Mouse (Mus musculus) embryo, embryonic 10 days (tissue): ENCODE measurements around the gene Tmem121.
A peak's percentile ranks its signal among the peaks of the same experiment; 100 is the strongest.

Experiments used
- DNase-seq: peaks from one replicate; pipeline ENCODE4 v3.0.0-alpha.2; 2015; ENCODE audit warnings: low spot score

Tmem121 gene

GRCm38 (mm10) chr12:113185442-113186291 is at the start of gene Tmem121:
Gene Tmem121, plus strand, starts transcription at chr12:113185930.
- DNase-seq: peak; percentile 58

GRCm38 (mm10) chr12:113136492-113137020 is 49.2 kb upstream of the Tmem121 start:
- DNase-seq: no peak

GRCm38 (mm10) chr12:113137260-113138213 is 48.2 kb upstream of the Tmem121 start:
- no peak for DNase-seq

- no peak for DNase-seq
Observed at GRCm38 (mm10) chr12:113138291-113138690, 47.4 kb upstream of the Tmem121 start.

GRCm38 (mm10) chr12:113138901-113139864 is 46.5 kb upstream of the Tmem121 start:
- no peak for DNase-seq

GRCm38 (mm10) chr12:113139908-113140615 is 45.7 kb upstream of the Tmem121 start, which contains the start of gene Crip2:
Gene Crip2, plus strand, starts transcription at chr12:113140236.
- peak; percentile 94 for DNase-seq

GRCm38 (mm10) chr12:113140616-113141411 is 44.9 kb upstream of the Tmem121 start:
- peak; percentile 36 for DNase-seq

GRCm38 (mm10) chr12:113141531-113141973 is 44.2 kb upstream of the Tmem121 start:
- DNase-seq: no peak

GRCm38 (mm10) chr12:113142021-113142975 is 43.4 kb upstream of the Tmem121 start:
- DNase-seq: peak; percentile 61

GRCm38 (mm10) chr12:113143164-113143563 is 42.6 kb upstream of the Tmem121 start:
- DNase-seq: no peak

- peak; percentile 47 for DNase-seq
Observed at GRCm38 (mm10) chr12:113144001-113144756, 41.6 kb upstream of the Tmem121 start.

GRCm38 (mm10) chr12:113144886-113145285 is 40.8 kb upstream of the Tmem121 start:
- no peak for DNase-seq

- DNase-seq: no peak
Observed at GRCm38 (mm10) chr12:113145591-113145990, 40.1 kb upstream of the Tmem121 start.

- DNase-seq: peak; percentile 84
Observed at GRCm38 (mm10) chr12:113146112-113147057, 39.3 kb upstream of the Tmem121 start, which contains the start of gene Crip1. Gene Crip1, plus strand, starts transcription at chr12:113146316.

GRCm38 (mm10) chr12:113147481-113147880 is 38.2 kb upstream of the Tmem121 start:
- no peak for DNase-seq

- no peak for DNase-seq
Observed at GRCm38 (mm10) chr12:113148381-113149035, 37.2 kb upstream of the Tmem121 start.
